Mouse (Mus musculus) A20 (cell line): ENCODE results near the gene 4930564D02Rik.

ENCODE experiments used
- DNase-seq: peaks from one replicate; pipeline ENCODE4 v3.0.0-alpha.2; 2011; ENCODE audit warnings: low read depth, low spot score

Gene 4930564D02Rik

GRCm38 (mm10) chr3:105066544-105066943, at the start of gene 4930564D02Rik:
4930564D02Rik (plus strand) TSS chr3:105066844.
- DNase-seq: no peak

DNA sequence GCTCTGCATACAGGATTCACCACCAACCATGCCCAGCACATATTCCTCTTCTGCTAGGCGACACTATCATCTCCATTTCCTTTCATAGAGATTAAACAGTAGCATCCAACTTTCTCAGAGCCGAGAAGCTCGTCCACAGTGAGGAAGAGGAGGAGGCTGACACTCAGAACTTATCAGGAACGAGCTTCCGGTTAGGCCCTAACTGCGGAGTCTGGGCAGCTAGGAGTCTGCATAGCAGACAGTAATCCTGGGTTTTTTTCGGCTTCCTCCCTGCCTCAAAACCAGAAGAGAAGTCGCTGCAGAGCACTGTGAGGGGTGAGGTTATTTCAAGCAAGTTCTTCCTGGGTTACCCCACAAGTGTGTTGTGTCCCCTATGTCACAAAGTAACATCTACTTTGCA, 49.3 kb upstream of the 4930564D02Rik start:
- DNase-seq: no peak

GRCm38 (mm10) chr3:105018085-105018782, 48.4 kb upstream of the 4930564D02Rik start:
- no peak for DNase-seq

DNA sequence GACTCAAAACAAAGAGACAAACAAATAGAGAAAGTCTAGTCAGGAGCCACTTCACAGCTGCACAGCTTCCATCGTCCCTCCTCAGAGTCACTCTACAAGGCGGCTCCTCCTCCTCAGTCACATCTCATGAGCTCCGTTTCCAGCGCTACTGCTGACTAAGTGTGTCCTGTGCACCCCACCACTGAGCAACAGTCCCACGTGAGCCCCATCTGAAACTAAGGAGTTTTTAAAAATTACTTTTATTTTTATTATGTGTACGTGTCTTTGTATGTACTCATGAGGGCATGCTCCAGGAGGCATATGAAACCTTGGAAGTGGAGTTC, 47.9 kb upstream of the 4930564D02Rik start:
- no peak for DNase-seq

DNA sequence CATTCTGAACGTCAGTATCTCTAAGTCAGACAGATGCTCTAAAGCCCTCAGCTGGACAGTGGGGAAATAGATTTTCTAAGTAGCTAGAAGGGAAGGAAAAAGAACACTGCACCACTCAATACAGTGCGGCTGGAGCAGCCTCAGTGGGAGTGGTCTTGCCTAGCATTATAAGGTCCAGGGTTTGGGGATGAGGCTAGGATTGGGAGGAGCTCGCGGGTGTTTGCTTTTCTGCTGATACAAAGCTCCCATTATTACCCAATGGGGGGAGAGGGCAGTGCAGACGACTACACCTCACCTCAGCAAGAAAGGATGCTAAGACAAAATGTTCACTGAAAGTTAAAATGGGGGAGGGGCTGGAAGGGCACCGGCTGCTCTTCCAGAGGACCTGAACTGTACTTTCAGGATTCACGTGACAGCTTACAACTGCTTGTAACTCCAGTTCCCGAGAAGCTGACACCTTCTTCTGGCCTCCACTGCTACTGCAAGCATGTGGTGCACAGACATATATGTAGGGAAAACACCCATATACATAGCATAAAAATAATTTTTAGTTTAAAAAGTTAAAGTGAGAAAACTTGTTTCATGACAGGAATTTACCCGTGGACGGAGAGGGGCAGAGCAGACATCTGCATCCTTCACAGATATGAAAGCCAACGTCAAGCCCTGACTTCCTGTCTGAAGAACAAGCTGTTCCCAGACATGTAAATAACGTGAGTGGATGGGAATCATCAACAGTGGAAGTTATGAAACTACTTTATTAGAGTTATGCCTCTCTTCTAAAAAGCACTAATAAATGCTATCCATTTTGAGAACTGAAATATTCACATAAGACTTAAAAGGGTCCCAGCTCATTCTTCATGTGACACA, 46.6 kb upstream of the 4930564D02Rik start:
- no peak for DNase-seq

- no peak for DNase-seq
Measured at GRCm38 (mm10) chr3:105023371-105024005, 43.2 kb upstream of the 4930564D02Rik start.

DNA sequence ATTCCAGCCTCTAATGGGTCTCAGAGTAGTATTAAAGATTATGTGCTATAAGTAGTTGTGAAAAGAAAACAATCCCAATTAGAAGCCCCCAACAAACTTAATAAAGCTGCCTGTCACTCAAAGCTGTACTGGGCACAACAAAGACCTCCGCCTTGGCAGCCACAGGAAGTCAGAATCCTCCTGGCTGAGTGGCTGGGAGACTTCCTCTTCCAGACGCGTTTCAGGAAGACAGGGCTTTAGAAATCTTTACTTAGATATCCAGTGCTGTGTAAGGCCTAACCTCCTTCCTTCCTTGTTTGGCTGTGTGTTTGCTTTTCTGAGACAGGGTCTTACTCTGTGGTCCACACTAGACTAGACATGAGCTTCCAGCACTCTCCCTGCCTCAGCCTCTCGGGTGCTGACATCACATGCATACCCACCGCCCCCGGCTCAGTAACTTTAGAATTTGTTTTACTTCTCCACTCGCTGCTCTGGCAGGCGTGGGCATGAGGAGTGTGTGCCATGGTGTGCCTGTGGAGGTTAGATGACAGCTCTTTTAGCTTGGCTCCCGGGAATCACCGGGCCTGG, 30.3 kb upstream of the 4930564D02Rik start:
- DNase-seq: no peak

- DNase-seq: no peak
Measured at GRCm38 (mm10) chr3:105037240-105037770, 29.3 kb upstream of the 4930564D02Rik start.

DNA sequence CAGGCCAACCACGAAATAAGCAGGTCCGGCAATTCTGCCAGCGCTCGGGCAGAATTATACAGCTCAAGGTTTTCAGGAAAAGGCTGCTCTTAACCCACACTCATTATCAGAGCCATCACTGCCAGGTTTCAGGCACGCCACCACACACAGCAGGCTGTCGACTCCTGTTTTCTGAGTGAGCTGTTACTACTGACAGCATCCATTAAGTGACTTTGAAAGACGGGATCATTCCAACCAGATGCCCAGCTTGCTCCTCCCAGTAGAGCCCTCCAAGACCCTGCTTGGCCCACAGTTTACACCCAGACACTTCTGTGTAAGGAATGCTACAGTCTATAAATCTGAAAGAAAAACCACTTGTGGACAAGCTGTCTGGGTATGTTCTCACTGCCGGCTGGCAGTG, 26.6 kb upstream of the 4930564D02Rik start:
- DNase-seq: no peak

DNA sequence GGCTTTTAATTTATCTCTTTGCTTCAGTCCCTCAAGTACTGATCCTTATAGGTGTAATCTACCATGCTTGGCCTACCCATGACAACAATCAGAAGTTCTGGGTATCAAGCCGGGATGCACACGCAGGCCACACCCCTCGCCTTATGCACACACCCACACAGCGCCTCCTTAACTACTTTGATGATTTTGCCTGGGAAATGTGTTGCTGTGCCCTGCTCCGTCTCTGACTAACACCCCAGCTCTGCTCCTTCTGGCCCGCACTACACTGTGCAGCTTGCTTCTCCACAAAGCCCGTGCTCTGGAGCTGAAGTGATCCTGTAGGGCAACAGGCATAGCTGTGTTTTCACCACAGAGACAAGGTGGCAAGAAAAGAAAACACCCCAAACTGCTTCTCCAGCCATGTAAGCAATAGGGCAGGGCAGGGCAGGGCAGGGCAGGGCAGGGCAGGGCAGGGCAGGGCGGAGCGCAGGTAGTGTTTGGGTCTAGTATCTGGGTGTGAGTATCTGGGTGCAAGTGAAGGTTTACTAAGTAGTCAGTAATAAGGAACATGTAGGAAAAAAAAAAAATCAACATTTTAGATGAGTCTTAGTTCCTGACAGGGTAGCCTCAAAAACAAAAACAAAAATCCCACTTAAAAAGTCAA, 25.5 kb upstream of the 4930564D02Rik start:
- no peak for DNase-seq

- DNase-seq: no peak
Measured at GRCm38 (mm10) chr3:105043746-105044145, 22.9 kb upstream of the 4930564D02Rik start.

DNA sequence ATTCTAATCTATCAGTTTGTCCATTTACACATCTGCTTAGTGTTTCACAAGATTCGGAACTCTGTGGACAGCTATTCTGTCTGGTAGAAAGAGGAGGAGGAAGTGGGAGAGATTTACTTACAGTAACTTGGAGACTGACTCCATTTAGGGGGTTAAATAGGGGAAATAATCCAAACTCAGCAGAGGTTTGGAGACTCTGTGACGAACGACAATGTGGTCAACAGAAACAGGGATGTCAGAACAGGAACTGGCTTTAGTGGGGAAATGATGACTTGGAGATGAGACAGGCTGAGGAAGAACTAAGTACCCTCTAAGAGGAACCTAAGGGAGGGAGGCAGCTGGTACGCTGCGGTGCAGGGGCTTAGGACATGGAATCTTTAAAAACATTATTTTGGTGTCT, 19.8 kb upstream of the 4930564D02Rik start:
- no peak for DNase-seq

DNA sequence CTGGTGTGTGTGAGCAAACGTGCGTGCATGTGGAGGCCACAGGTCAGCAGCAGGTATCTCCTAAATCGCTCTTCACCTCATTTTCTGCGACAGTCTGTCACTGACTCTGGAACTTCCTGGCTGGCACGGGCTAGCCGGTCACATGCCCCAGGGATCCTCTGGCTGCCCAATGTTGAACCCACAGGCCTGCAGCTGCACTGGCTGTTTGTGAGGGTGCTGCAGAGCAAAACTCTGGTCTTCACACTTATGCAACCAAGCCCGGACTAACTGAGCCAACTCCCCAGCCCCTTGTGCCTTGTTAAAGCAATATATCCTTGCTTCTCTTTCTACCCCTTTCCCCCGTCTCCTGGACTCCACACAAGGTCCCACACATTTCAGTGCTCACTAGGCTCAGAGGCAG, 19.0 kb upstream of the 4930564D02Rik start:
- no peak for DNase-seq

- DNase-seq: no peak
Measured at GRCm38 (mm10) chr3:105049848-105050247, 16.8 kb upstream of the 4930564D02Rik start.

GRCm38 (mm10) chr3:105051103-105051502, 15.5 kb upstream of the 4930564D02Rik start:
- no peak for DNase-seq

- no peak for DNase-seq
Measured at GRCm38 (mm10) chr3:105052171-105052936, 14.3 kb upstream of the 4930564D02Rik start.

DNA sequence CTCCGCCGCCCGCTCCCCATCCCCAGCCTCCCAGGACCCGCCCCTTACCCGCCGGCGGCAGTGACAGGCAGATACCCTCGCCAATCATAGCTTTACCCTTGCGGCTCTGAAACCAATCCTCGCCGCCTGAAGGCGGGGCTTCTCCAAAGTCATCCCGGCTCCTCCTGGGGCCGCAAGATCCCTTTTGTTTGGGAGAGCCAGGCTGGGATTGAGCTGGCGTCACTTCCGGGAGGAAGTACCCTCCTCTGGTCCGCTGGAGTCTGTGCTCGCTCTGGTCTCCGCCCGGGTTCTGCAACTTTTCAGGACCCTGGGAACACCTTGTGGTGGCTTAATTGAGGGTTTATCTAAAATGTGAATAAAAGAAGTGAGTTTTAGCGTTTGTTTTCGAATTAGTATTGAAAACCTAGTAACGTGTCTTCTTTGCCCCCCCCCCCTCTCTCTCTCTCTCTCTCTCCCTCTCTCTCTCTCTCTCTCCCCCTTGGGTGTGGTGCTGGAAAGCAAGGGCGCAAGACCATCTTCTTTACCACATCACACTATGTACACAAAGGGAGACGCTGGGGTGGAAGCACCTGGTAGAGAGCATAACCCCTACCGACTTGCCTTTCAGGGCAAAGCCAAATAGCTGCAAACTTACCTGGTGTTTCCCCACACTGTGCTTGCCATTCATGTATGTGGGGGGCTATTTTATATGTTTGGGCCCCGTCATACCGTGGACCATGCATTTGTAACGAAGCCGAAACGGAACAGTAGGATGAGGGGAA, 13.5 kb upstream of the 4930564D02Rik start, which contains the start of gene Cttnbp2nl:
Gene Cttnbp2nl, minus strand, starts transcription at position 210 of the 761 bp plus-strand sequence.
- DNase-seq: peak; percentile 88

- no peak for DNase-seq
Measured at GRCm38 (mm10) chr3:105053698-105054001, 13.0 kb upstream of the 4930564D02Rik start.

DNA sequence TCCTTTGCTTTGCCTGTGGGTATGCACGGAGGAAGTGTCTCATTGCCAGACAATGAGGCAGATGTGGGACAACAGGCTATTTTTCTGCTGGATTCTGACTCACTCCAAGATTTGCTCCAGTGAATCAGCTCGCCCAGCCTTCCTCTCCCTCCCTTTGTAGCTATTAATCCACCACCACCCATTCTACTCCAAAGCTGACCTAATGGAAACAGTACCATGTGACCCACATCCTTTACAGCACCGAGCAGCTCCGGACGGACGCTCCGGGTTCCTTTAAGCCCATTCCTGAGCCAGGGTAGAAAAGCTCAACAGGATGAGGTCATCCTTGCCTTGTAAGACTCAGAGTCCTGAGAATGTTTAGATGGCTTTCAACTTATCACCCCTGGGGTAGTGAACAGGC, 11.7 kb upstream of the 4930564D02Rik start:
- DNase-seq: no peak

GRCm38 (mm10) chr3:105055666-105056065, 11.0 kb upstream of the 4930564D02Rik start:
- no peak for DNase-seq
